Mouse (Mus musculus) ES-CJ7 (cell line): ENCODE measurements around the gene Nupr1.

Experiments
- DNase-seq: peaks from one replicate; pipeline ENCODE4 v3.0.0; 2011; ENCODE audit warnings: low read depth, low spot score

Nupr1 gene

DNA sequence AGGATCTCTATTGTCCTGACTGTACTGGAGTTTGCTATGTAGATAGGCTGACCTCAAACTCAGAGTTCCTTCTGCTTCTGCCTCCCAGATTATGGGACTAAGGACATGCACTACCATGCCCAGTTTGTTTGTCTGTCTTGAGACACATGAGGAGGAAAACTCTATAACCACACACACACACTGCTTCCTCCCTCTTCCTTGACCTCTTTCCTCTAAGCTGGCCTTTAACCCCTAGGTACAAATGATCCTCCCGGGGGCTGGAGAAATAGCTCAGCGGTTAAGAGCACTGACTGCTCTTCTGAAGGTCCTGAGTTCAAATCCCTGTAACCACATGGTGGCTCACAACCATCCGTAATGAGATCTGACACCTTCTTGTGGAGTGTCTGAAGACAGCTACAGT is 13.7 kb upstream of the Nupr1 start:
- no peak for DNase-seq

DNA sequence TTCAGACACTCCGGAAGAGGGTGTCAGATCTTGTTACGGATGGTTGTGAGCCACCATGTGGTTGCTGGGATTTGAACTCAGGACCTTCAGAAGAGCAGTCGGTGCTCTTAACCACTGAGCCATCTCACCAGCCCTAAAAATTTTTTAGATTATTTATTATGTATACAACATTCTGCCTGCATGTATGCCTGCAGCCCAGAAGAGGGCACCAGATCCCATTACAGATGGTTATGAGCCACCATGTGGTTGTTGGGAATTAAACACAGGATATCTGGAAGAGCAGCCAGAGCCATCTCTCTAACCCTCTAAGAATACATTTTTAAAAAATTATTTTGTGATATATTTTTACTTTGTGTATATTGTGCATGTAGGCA is 12.6 kb upstream of the Nupr1 start:
- peak; percentile 45 for DNase-seq

DNA sequence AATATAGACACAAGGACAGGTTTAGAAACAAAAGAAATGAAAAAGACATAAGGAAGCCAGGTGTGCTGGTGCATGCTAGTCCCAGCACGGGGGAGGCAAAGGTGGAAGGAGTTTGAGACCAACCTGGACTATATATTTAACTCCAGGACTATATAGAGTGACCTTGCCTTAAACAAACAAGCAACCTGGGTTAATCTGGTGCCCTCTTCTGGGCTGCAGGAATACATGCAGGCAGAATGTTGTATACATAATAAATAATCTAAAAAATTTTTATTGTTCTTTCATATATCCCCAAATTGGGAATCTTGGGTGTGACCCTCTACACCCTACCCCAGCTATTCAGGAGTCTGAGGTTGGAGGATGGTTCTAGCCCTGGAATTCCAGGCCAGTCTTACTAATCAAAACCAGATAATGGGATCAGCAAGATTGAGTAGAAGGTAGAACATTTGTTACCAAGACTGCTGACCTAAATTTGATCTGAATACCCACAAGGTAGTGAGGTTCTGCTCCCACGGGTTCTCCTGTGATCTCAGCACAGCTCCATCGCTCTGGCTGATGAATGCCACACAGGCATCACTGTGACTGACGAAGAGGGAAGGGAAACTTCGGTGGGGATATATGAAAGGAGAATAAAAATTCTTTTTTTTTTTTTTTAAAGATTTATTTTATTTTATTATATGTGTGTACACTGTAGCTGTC is 12.0 kb upstream of the Nupr1 start:
- DNase-seq: no peak

DNA sequence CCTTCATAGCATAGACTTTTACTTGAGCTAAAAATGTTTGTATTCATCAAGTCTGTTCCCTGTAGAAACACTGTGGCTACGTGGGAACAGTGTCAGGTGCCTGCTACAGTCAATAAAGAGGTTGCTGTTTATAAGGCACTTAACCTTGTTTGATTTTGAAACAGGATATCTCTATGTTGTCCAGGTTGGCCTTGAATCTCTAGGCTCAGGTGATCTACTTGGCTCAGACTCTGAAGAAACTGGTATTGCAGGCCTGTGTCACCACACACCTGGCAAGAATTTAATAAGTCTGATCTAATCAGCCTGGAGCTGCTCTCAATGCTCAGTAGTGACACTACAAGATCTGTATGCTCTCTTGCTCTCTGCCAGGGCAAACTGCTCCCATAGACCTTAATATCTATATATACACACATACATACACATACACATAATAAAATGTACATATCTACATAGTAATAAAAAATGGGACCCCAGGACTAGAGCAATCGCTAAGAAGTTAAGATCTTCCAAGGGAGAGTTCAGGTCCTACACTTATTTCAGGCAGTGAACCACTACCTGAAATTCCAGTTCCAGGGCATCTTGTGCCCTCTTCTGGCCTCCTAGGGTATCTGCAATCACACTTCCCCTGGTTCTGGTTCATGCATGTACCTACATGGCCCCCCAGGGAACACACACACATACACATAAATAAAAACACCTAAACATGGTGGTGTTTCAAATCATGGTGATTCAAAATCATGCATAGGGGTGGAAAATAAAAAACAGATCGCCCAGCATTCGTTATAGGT is 6.3 kb upstream of the Nupr1 start:
- DNase-seq: peak; percentile 67

DNA sequence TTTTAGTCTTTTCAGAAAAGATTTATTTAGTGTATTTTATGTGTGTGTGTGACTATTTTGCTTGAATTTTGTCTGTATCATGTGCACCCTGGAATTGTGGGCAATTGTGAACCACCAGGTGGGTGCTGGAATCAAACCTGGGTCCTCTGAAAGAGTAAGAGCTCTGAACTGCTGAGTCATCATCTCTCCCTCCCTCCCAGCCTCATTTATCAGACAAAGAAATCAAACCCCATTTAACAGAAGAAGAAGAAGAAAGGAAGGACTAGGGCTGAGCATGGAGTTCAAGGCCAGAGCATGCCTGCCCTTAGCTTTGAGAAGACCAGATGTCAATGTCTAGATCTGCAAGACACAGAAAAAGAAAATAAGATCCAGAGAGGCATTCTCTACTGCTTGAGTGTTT is 4.7 kb upstream of the Nupr1 start:
- peak; percentile 38 for DNase-seq

DNA sequence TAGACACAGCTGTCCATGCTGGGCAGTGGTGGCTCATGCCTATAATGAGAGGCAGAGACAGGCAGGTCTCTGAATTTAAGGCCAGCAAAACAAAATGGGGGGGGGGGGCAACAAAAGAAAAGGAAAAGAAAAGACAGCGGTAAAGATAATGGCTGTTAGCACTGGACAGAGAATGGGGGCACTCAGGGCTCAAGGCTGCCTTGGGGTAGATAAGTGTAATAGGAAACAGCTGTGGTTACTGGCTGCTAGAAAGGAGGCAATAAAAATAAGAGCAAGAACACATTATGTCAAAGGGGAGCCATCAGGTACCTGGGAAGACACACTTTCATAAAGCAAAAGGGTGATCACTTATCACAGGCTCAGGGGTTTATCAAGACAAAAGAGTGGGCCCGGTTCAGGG is 1.8 kb upstream of the Nupr1 start:
- DNase-seq: no peak

DNA sequence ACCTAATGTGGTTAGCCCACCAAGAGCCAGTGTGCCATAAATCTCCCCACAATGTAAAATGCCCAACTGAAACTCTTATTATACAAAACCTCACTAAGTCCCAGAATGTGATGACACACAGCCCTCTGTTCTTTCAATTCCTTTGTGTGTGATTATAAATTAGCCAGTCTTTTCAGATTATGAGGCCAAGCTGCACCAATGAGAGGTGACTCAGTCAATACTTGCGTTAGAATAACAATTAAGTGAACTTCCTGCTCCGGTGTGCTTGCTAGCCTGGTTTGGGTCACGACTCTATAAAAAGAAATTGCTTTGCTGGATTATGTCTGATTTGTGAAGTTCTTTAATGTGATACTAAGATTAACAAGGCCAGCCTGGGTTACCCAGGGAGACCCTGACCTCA is 746 bp downstream of the Nupr1 start:
- no peak for DNase-seq

DNA sequence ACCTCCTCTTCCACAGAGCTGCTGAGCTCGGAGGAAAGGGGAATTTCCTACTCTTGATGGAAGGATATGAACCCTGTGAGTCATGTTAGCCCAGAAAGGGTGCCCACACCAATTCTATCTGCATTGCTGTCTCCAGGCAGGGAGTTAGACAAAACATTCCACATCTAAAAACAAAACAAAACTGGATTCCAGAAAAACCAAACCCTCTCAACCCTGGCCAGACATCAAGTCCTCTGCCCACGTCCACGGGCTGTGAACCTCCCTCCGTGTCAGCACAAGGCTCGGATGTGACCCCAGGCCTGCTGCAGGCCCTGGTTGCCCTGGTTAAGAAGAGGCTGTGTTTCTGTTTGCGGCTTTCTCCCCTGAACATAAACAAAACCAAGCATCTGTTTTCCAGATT is 2.5 kb downstream of the Nupr1 start:
- no peak for DNase-seq

DNA sequence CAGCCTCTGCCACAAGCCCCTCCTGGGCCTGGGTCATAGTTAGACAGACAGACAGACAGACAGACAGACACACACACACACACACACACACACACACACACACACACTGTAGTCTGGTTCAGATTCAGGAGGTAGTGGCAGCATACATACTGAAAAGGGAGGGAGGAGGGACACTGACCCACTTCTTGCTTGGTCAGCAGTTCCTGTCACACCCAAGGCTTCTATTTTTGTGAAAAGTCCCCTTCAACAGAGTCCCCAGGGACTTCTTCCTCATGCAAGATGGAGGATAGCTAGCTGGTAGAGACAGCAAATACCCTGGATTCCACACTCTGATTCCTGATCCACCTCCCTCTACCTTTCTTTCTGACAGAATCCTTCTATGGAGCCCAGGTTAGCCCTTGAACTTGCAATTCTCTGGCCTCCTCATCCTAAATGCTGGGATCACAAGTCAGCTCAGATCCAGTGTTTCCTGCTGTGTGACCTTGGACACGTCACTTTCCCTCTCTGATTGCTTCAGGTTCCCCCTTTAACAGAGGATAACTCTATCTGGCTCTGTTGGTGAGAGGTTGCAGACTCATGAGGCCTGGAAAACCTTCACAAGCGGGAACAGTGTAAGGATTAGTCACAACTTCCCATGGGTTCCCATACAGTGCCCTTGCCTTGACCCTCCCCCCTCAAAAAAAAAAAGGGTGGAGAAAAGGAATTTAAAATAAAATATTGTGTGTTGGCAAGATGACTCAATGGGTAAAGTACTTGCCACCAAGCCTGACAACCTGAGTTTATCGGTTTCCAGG is 4.7 kb downstream of the Nupr1 start:
- peak; percentile 48 for DNase-seq

DNA sequence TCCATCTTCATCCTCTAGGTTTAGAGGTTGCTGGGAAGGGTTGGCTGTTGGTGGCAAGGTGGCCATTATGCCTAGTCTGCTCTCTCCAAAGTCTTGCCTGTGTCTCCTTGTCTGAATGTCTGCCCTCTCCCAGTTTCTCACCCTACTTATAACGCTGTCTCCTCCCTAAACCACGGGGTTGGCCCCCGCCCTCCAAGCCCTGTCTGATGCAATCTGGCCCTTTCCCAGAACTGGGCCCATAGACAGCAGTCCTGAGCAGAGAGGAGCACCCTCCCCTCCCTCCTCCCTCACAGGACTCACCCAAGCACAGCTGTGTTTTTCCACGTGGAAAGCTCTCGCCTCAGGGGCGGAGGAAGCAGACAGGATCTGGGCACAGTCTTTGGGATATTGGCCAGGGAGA is 5.3 kb downstream of the Nupr1 start:
- peak; percentile 69 for DNase-seq

DNA sequence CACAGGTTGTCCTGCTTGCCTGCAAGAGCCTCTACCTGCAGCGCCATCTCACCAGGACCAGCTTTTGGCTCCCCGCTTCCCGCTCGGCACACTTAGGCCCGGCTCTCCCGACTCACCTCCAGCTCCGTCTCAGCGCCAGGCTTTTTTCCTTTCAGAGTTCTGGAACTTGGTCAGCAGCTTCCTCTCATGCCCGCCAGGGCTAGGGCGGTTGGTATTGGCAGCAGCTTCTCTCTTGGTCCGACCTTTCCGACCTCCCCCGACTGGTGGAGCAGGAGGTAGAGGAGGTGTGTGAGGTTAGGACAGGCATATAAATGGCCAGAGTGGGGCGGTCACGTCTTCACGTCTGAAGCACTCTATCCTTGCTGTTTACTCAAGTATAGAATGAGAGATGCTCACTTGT is 5.9 kb downstream of the Nupr1 start:
- DNase-seq: peak; percentile 58

DNA sequence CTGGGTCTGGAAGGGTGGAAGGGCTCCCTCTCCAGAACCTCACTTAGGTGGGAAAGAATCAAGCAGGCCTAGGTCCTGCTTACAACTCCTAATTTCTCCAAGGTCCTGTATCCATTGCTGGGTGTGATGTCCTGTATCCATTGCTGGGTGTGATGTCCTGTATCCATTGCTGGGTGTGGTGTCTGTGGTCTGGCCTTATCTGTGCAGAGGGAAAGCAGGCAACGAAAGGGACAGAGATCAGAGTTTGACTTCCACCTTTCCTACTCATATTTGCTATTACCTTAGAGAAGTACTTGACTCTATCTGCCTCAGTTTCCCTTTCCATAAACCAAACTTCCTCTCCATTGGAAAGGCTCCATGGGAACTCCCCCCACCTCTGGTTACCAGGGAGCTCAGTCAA is 7.3 kb downstream of the Nupr1 start:
- DNase-seq: no peak

DNA sequence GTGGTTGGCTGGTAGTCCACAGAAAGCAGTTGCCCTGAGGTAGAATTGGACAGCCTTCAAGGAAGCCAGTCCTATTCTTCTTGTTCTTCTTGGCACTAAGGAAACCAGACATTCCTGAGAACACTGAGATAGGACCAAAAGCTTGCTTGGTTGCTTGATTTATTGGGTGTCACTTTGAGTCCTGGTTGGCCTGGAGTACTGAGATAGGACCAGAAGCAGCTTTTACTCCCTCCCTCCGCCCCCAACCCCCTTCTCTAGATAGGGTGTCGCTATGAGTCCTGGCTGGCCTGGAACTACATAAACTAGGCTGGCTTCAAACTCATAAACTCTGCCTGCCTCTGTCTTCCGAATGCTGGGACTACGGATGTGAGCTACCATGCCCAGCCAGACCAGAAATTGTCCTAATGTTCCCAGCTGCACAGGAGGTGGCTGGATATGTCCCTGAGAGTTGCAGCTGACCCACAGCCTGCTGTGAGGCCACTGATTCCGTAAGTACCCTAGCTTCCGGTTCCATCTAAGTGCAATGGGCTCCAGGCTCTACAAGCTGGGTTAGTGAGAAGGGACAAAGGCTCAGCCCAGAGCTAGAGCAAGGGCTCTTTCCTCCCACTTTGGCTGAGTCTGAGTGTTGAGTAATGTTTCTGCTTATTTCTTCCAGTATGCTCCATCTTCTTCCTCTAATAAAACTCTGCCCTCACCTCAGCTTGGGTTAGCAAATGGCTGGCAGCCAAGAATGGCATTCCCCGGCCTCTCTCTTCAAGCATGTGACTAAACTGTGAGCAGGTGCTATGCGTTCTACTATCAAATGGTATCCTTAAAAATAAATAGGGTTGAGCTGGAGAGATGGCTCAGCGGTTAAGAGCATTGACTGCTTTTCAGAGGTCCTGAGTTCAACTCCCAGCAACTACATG is 9.0 kb downstream of the Nupr1 start:
- no peak for DNase-seq

DNA sequence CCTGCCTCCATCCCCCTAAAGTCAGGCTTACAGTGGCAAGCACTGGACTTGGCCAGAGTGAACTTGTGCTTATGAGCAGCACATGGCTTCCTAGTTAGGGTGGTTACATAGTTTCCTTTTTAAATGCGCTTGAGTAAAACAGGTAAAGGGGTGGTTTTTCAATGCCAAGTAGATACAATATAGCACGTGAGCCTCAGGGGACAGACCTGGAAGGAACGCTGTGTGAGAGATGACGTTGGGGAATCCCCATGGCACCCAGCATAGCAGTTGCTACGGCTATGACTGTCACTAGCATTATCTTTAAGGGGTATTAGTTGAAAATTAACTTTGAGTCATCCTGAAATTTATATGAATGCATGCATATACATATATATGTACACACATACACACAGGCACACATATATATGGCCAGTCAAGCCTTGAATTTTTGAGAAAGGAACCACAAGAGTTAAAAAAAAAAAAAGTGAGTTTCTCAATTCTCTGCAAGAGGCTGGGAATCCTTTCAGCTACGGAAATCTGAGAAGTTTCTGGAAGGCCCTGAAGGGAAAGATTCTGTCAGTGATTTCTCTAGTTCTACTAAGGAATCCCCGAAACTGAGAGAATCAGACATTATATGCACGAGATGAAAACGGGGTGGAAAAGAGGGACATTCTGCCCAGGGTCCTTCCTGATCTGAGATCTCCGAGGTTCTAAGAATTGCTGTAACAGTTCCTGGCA is 10.9 kb downstream of the Nupr1 start:
- no peak for DNase-seq

DNA sequence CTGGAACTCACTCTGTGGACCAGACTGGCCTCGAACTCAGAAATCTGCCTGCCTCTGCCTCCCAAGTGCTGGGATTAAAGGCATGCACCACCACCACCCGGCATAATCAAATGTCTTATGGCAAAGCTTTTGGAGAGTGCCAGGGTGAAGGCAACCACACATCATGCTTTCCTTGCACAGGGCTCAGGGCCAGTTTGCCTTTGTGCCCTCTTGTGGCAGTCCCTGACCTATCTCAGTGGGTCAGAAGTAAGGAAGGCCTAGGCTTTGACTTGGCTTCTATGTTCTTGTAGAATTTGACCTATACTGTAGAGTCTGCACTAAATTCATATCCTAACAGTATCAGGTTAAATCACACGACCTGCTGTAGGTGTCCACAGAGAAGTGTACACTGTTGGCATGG is 14.0 kb downstream of the Nupr1 start:
- DNase-seq: no peak

DNA sequence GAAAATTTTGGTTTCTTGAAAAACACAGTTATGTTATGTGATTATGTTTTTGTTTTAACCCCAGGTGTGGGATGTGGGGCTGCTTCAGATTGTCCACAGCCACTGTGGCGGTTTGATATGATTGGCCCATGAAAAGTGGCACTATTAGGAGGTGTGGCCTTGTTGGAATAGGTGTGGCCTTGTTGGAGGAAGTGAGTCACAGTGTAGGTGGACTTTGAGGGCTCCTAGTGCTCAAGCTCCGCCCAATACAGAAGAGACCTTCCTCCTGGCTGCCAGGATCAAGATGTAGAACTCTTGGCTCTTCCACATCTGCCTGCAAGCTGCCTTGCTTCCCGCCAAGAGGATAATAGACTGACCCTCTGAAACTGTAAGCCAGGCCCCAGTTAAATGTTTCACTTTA is 17.9 kb downstream of the Nupr1 start:
- peak; percentile 51 for DNase-seq

DNA sequence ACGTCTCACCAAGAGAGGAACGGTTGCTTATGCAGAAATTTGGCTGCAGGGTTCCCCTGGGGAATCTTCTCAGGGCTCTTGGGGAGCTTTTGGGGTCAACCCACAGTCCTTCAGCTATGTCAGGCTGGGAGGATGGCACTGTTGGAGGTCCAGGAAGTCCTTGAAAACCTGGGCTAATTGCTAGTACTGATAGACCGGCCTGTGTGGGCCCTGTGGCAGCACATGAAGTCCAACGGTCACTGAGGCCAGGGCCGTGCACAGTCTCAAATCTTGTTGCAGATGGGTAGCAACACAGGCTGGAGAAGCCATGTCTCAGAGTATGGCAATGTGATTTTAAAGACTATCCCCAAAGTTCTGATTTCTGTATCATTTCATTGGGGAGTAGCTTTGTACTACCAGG is 22.9 kb downstream of the Nupr1 start:
- no peak for DNase-seq

DNA sequence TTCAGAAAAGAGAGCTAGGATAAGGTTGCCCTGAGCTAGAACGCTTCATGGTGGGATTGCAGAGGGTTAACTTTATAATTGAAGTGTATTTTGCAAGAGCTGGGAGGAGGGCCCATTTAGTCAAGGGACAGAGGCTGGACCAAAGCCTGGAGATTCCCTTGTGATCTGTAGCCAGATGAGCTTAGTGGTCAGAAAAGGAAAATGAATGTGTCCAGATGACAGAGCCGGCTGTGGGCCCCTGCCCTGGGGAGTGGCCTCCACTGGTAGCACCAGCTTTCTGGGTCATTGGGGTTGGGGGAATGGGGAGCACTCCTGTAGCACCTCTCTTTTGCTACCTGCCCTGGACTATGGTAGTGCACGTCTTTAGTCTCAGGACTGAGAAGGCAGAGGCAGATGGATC is 23.6 kb downstream of the Nupr1 start:
- no peak for DNase-seq

DNA sequence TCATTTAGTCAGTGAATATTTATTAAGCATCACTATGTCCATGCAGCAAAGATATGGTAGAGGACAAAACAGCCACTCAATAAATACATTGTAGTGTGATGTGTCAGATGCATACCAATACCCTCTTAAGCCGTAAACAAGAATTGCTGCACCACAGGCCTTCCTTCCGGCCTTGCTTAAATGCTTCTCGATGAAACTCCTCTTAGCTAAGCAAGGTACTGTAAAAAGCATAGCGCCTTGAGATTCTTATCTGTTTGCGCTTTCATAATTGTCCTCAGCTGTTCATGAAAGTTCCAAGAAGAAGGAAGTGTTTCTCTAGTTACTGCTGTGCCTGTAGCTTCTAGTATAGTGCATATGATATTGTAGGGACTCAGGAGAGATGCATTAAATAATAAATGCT is 24.1 kb downstream of the Nupr1 start:
- no peak for DNase-seq

DNA sequence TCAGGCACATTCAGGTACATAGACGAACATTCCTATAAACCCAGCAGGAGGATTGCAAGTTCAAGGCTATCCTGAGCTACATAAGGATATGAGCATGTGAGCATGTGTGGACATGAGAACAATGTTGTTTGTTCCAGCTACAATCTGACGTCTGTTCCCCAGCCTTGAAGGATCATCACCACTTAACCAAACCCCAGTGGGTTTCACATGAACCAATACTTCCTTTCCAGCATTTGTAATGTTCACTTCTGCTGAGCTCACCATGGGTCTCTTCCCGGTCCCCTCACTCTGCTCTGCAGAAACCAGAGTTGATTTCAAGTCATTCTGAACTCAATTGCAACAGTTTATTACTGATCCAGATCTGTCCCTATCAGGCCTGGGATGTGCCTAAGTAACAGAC is 28.0 kb downstream of the Nupr1 start:
- DNase-seq: no peak

DNA sequence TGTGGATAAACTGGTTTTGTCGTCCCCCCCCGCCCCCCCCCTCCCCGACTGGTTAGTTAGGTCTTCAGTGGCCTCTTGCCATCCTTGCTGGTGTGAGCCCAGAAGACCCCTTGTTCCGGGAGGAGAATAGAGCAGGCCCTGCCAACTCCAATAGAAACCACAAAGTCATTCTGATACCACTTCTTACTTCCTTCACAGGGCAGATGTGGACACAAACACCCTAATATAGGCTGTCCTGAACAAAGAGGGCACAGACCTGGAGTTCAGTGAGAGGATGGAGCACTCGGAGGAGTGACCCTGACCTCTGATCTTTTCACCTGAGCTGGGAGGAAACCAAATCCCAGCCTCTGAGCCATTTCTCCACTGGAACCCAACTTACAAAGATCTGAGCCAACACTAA is 28.8 kb downstream of the Nupr1 start:
- no peak for DNase-seq
